Mouse (Mus musculus) gastrocnemius, adult 2 months (tissue): ENCODE data around the gene Pex10. TPM values are rescaled to one million over a fixed set of nuclear protein-coding genes. Genes with fewer than 3 reads are reported as not detected.

Experiments
- DNase-seq: peaks from one replicate; pipeline ENCODE4 v3.0.0; 2022
- H3K27ac ChIP-seq: fragments of 200-600 bp; 2 replicates; pipeline ENCODE4 v1.8.1; 2022; ENCODE audit warnings: mild to moderate bottlenecking
- H3K4me3 ChIP-seq: fragments of 200-600 bp; 2 replicates; pipeline ENCODE4 v1.8.1; 2022; ENCODE audit warnings: mild to moderate bottlenecking, moderate library complexity
- CTCF ChIP-seq: fragments of 200-600 bp; IDR thresholded peaks from 2 replicates; pipeline ENCODE4 v1.8.1; 2022; ENCODE audit warnings: antibody characterized with exemption, mild to moderate bottlenecking, moderate library complexity
- intact Hi-C: fragments of 180-260 bp; cut with DNase I; formaldehyde crosslinking; loops from one replicate; pipeline ENCODE4 v1.15.1; 2025
- total RNA-seq, 2 experiments: library from RNA; stranded (reverse); gene quantifications; 2 replicates each; pipeline ENCODE4 v1.2.3; 2021

Pex10 gene
- total RNA-seq, 2 experiments from 2014 or later = 12.9 to 17.9 TPM

- peak within 1 kb of the TSS; percentile 93 for H3K4me3 ChIP-seq
- DNase-seq = peak; percentile 100
- no peak for TF ChIP-seq CTCF
- intact Hi-C loops = no loop called here
- peak within 1 kb of the TSS; percentile 95 for H3K27ac ChIP-seq
Observed at GRCm38 (mm10) chr4:155086108-155087024, 19.6 kb downstream of the Pex10 start, which contains the start of the genes Rer1 and Morn1. Rer1 (minus strand) TSS chr4:155086382. Morn1 (plus strand) TSS chr4:155086577.

GRCm38 (mm10) chr4:155089241-155089640 lies 22.4 kb downstream of the Pex10 start:
- intact Hi-C loops = no loop called here
- TF ChIP-seq CTCF = no peak
- Histone ChIP-seq H3K27ac (no peak overlapping the region), H3K4me3 (no peak overlapping the region)
- DNase-seq = no peak

- DNase-seq = no peak
- intact Hi-C loops = no loop called here
- TF ChIP-seq CTCF = no peak
Observed at GRCm38 (mm10) chr4:155090147-155090546, 23.3 kb downstream of the Pex10 start.

GRCm38 (mm10) chr4:155090688-155091449 lies 24.1 kb downstream of the Pex10 start:
- no peak for DNase-seq
- intact Hi-C loops = no loop called here
- H3K4me3 ChIP-seq = no peak overlapping the region
- no peak for TF ChIP-seq CTCF
- H3K27ac ChIP-seq = no peak overlapping the region

More at GRCm38 (mm10) chr4:155090147-155090546, 23.3 kb downstream of the Pex10 start:
- Histone ChIP-seq H3K4me3 (no peak overlapping the region), H3K27ac (no peak overlapping the region)

GRCm38 (mm10) chr4:155092718-155093430 lies 26.1 kb downstream of the Pex10 start:
- H3K27ac ChIP-seq = no peak overlapping the region
- no peak for TF ChIP-seq CTCF
- intact Hi-C loops = no loop called here
- DNase-seq = no peak
- no peak overlapping the region for H3K4me3 ChIP-seq

- DNase-seq = no peak
- no peak for TF ChIP-seq CTCF
- no peak overlapping the region for H3K27ac ChIP-seq
- H3K4me3 ChIP-seq = no peak overlapping the region
- intact Hi-C loops = no loop called here
Observed at GRCm38 (mm10) chr4:155093431-155094149, 26.8 kb downstream of the Pex10 start.

GRCm38 (mm10) chr4:155094565-155094964 lies 27.7 kb downstream of the Pex10 start:
- peak; percentile 58 for DNase-seq
- no peak overlapping the region for H3K27ac ChIP-seq
- H3K4me3 ChIP-seq = no peak overlapping the region
- TF ChIP-seq CTCF = peak; percentile 71
- intact Hi-C loops = no loop called here

- peak; percentile 89 for DNase-seq
- intact Hi-C loops = loop anchor here (1.0 kb wide), 2 partner anchors 154 to 213 kb away; partner anchors contain the start of gene Faap20
- peak overlapping the region; percentile 74 for H3K27ac ChIP-seq
- peak; percentile 100; the same call in 1 of the 2 replicates for TF ChIP-seq CTCF
- H3K4me3 ChIP-seq = no peak overlapping the region; the same call in 1 of the 2 replicates
Observed at GRCm38 (mm10) chr4:155095238-155095900, 28.6 kb downstream of the Pex10 start.

GRCm38 (mm10) chr4:155095967-155096366 lies 29.2 kb downstream of the Pex10 start:
- DNase-seq = no peak
- H3K27ac ChIP-seq = peak overlapping the region; percentile 74
- intact Hi-C loops = loop anchor here (1.0 kb wide), 2 partner anchors 153 to 212 kb away; partner anchors contain the start of gene Faap20
- H3K4me3 ChIP-seq = no peak overlapping the region
- TF ChIP-seq CTCF = no peak

- no peak overlapping the region for H3K4me3 ChIP-seq
- intact Hi-C loops = no loop called here
- DNase-seq = no peak
- H3K27ac ChIP-seq = no peak overlapping the region
- no peak for TF ChIP-seq CTCF
Observed at GRCm38 (mm10) chr4:155097452-155097851, 30.6 kb downstream of the Pex10 start.

- Histone ChIP-seq H3K27ac (no peak overlapping the region), H3K4me3 (no peak overlapping the region)
- no peak for DNase-seq
- intact Hi-C loops = no loop called here
- TF ChIP-seq CTCF = no peak
Observed at GRCm38 (mm10) chr4:155098572-155098971, 31.8 kb downstream of the Pex10 start.
